Mouse (Mus musculus): ENCODE measurements around the gene Borcs6.

- TF ChIP-seq CTCF (IDR thresholded peaks at IDR 0.05; ENCODE audit: insufficient read depth, low read depth, low read length) (no peak), POLR2A (IDR thresholded peaks at IDR 0.05; ENCODE audit: insufficient read depth, low read depth, low read length) (no peak)
Measured at GRCm38 (mm10) chr11:69108223-69108622, 48.7 kb downstream of the Borcs6 start.

All from olfactory bulb, adult 2 months (tissue).